Mouse (Mus musculus): ENCODE measurements around the gene Tpcn1. TPM values are rescaled to one million over a fixed set of nuclear protein-coding genes. Genes with fewer than 3 reads are reported as not detected.

Tpcn1 gene
- polyA plus RNA-seq, 1 experiment from 2014 or later, result 29.7 TPM

DNA sequence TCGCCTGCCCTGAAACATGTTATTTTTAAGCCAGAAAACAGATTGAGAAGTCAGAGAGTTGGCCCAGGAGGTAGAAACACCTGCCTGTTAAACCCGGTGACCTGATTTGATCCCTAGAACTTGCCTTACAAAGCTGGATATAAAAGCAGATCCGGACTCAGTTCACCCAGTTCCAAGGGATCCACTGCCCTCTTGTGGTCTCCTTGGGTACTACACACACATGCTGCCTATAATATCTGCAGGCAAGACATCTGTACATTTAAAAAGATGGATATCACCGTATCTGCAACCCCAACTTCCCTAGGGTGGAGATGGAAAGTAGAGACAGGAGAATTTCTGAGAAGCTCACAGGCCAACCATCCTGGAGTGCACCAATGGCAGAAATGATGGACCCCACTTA, 27.4 kb upstream of the Tpcn1 start:
- no peak overlapping the region for H3K27ac ChIP-seq (ENCODE audit: low read depth, low read length)
- no peaks in the 10 kb centered on the region for H3K27me3 ChIP-seq (replicated peaks; ENCODE audit: control insufficient read depth, insufficient read depth, low read length)
- H3K4me1 ChIP-seq (replicated peaks; ENCODE audit: control insufficient read depth, insufficient read depth, low read length), result peaks cover 10% of the 10 kb centered on the region
- peaks cover 4% of the 10 kb centered on the region; the same call in 1 of the 2 replicates for H3K9me3 ChIP-seq (ENCODE audit: control insufficient read depth, low read length)
- H3K9ac ChIP-seq (ENCODE audit: low read depth, low read length), result no peak overlapping the region
- no peak overlapping the region for H3K4me2 ChIP-seq
- DNase-seq (ENCODE audit: low spot score) (no peak), ATAC-seq (replicated peaks; ENCODE audit: low FRiP score) (no peak)
- 96% methylated on average over 4 of the region's 4 CpGs for WGBS
- no peak overlapping the region for H3K4me3 ChIP-seq (ENCODE audit: low read depth, low read length)
- peaks cover 47% of the 10 kb centered on the region for H3K36me3 ChIP-seq (ENCODE audit: control insufficient read depth, insufficient read depth, low read length)

DNA sequence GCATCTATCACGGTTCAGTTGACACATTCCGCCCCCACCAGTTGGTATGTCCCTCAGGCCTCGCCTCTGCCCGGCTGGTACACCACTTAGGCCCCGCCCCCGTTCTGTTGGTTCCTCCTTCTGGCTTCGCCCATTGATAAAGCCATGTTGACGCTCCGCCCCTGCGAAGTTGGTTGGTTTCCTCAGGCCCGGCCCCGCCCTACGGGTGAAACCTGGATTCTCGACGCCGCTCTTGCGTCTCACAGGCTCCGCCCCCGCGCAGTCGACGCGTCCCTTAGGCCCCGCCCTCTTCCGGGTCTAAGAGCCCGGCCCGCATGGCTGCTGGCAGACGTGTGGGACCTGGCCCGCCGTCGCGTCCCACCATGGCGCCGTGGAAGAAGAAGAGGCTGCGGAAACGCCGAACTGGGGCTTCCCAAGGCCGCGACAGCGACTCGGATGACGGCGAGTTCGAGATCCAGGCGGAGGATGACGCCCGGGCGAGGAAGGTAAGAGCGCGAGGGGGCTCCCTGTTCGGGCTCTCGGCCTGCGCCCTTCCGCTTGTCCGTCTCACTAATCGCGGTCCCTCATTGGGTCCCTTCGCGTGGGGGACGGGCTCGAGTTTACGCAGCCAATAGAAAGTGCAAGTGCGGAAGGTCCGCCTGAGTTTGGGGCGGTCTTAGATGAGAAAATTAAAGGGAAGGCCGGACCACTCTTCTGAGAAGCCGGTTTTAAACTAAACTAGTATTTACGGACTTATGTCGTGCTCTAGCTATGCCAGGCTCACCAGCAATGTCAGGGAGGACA, 24.5 kb upstream of the Tpcn1 start:
- DNase-seq (ENCODE audit: low spot score), result peak; percentile 99
- ATAC-seq (replicated peaks; ENCODE audit: low FRiP score), result peak; percentile 89
- under 1% methylated on average over 69 of the region's 69 CpGs for WGBS
- H3K4me2 ChIP-seq, result peak overlapping the region; percentile 86
- peak overlapping the region; percentile 79 for H3K9ac ChIP-seq (ENCODE audit: low read depth, low read length)
- H3K36me3 ChIP-seq (ENCODE audit: control insufficient read depth, insufficient read depth, low read length), result peaks cover 28% of the 10 kb centered on the region; the same call in 1 of the 2 replicates
- peaks cover 10% of the 10 kb centered on the region for H3K4me1 ChIP-seq (replicated peaks; ENCODE audit: control insufficient read depth, insufficient read depth, low read length)
- peak overlapping the region; percentile 10; the same call in 1 of the 2 replicates for H3K27ac ChIP-seq (ENCODE audit: low read depth, low read length)
- H3K27me3 ChIP-seq (replicated peaks; ENCODE audit: control insufficient read depth, insufficient read depth, low read length), result no peaks in the 10 kb centered on the region
- H3K4me3 ChIP-seq (ENCODE audit: low read depth, low read length), result peak overlapping the region; percentile 82
- peaks cover 4% of the 10 kb centered on the region; the same call in 1 of the 2 replicates for H3K9me3 ChIP-seq (ENCODE audit: control insufficient read depth, low read length)

DNA sequence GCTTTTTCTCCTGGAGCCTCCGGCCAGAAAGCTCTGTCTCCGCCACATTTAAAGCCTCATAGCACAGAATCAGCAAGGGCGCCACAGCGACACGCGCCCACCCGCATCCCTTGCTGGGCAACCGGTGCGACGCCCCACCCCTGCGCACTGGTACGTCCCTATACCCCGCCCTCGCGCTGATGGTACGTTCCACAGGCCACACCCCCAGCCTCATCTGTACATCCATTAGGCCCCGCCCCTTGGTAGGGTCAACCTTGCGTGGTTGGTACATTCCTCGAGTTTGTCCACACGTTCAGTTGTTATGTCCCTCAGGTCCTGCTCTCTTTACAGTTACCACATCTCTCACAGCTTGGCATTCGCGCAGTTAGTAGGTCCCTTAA, 24.0 kb upstream of the Tpcn1 start, which contains the start of the genes Rita1 and Ddx54:
Gene Rita1, minus strand, starts transcription at position 148 of the 380 bp plus-strand sequence.
Gene Ddx54, plus strand, starts transcription at position 298 of the 380 bp plus-strand sequence.
- ATAC-seq (replicated peaks; ENCODE audit: low FRiP score) (peak; percentile 81), DNase-seq (ENCODE audit: low spot score) (peak; percentile 98)
- Histone ChIP-seq H3K9me3 (ENCODE audit: control insufficient read depth, low read length) (peaks cover 4% of the 10 kb centered on the region; the same call in 1 of the 2 replicates), H3K4me3 (ENCODE audit: low read depth, low read length) (peak within 1 kb of the TSS; percentile 82), H3K36me3 (ENCODE audit: control insufficient read depth, insufficient read depth, low read length) (peaks cover 24% of the 10 kb centered on the region; the same call in 1 of the 2 replicates), H3K27me3 (replicated peaks; ENCODE audit: control insufficient read depth, insufficient read depth, low read length) (no peaks in the 10 kb centered on the region), H3K4me2 (peak within 1 kb of the TSS; percentile 86), H3K4me1 (replicated peaks; ENCODE audit: control insufficient read depth, insufficient read depth, low read length) (peaks cover 10% of the 10 kb centered on the region), H3K27ac (ENCODE audit: low read depth, low read length) (peak within 1 kb of the TSS; percentile 10), H3K9ac (ENCODE audit: low read depth, low read length) (peak within 1 kb of the TSS; percentile 79)
- under 1% methylated on average over 22 of the region's 22 CpGs for WGBS

DNA sequence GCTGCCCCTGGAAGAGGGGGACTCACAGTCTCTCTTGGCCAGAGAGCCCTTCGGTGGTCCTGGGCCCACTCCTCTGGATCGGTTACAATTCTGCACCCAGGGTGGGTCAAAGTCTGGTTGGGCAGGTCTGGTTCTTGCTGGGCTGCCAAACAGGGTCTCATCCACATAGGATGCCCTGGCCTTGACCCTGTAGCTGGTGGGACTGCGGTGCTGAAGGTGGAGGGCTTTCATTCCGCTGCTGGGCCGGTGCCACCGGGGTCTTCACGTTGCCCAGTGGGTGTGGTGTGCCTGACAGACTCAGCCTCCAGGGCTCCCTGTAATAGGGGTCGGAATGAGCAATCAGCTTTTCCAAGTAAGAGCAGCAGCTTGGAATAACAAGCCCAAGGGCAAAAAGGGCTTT, 22.9 kb upstream of the Tpcn1 start:
- Histone ChIP-seq H3K9ac (ENCODE audit: low read depth, low read length) (peak overlapping the region; percentile 79), H3K36me3 (ENCODE audit: control insufficient read depth, insufficient read depth, low read length) (peaks cover 17% of the 10 kb centered on the region; the same call in 1 of the 2 replicates), H3K27me3 (replicated peaks; ENCODE audit: control insufficient read depth, insufficient read depth, low read length) (no peaks in the 10 kb centered on the region), H3K9me3 (ENCODE audit: control insufficient read depth, low read length) (peaks cover 4% of the 10 kb centered on the region; the same call in 1 of the 2 replicates), H3K27ac (ENCODE audit: low read depth, low read length) (no peak overlapping the region), H3K4me3 (ENCODE audit: low read depth, low read length) (peak overlapping the region; percentile 82), H3K4me2 (peak overlapping the region; percentile 73), H3K4me1 (replicated peaks; ENCODE audit: control insufficient read depth, insufficient read depth, low read length) (peaks cover 15% of the 10 kb centered on the region)
- ATAC-seq (replicated peaks; ENCODE audit: low FRiP score) (no peak), DNase-seq (ENCODE audit: low spot score) (no peak)
- 68% methylated on average over 8 of the region's 8 CpGs for WGBS

DNA sequence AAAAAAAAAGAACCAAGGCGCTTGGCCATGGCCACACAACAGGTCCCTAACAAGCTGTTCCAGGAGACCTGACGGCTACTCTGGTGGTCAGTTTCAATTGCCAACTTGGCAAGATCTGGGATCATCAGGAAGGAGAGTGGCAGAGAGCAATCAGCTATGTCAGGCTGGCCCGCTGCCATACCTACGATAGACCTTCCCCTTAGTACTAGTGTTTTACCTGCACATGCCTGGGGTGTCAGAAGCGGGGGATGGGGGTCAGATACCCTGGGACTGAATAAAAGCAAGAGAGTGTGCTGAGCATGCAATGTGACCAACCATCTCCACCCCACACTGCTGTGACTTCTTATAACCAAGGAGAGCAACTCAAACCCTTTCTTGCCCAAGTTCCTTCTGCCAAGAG, 22.4 kb upstream of the Tpcn1 start:
- DNase-seq (ENCODE audit: low spot score) (no peak), ATAC-seq (replicated peaks; ENCODE audit: low FRiP score) (no peak)
- 89% methylated on average over 5 of the region's 5 CpGs for whole genome bisulfite sequencing
- no peak overlapping the region for H3K27ac ChIP-seq (ENCODE audit: low read depth, low read length)
- peak overlapping the region; percentile 82 for H3K4me3 ChIP-seq (ENCODE audit: low read depth, low read length)
- H3K4me1 ChIP-seq (replicated peaks; ENCODE audit: control insufficient read depth, insufficient read depth, low read length), result peaks cover 15% of the 10 kb centered on the region
- peaks cover 3% of the 10 kb centered on the region; the same call in 1 of the 2 replicates for H3K9me3 ChIP-seq (ENCODE audit: control insufficient read depth, low read length)
- H3K4me2 ChIP-seq, result peak overlapping the region; percentile 73
- H3K27me3 ChIP-seq (replicated peaks; ENCODE audit: control insufficient read depth, insufficient read depth, low read length), result no peaks in the 10 kb centered on the region
- no peak overlapping the region for H3K9ac ChIP-seq (ENCODE audit: low read depth, low read length)
- H3K36me3 ChIP-seq (ENCODE audit: control insufficient read depth, insufficient read depth, low read length), result peaks cover 12% of the 10 kb centered on the region; the same call in 1 of the 2 replicates

DNA sequence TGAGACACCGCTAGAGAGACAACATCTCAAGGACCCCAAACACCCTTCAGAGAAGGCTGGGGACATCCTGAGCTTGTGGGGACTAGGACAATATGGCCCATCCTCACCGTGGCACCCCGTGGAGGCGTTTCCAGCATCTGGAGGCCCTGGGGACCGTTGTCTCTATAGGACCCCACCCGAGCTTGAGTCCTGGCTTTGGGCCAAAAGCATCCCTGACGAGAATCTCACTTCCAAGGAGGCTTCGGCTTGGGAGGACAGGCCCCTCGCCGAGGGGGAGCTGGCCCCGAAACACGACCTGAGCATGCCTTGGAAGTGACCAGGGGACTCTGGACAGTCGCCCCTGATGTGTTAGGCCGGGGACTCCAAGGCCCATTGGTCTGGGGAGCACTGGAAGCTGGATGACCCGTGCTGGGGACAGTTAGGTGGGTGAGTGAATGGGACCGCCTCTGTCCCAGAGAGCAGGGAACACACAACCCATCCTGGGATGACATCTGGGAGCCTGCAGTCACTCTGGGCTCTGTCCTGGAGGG, 20.8 kb upstream of the Tpcn1 start:
- Histone ChIP-seq H3K27me3 (replicated peaks; ENCODE audit: control insufficient read depth, insufficient read depth, low read length) (no peaks in the 10 kb centered on the region), H3K4me1 (replicated peaks; ENCODE audit: control insufficient read depth, insufficient read depth, low read length) (peaks cover 20% of the 10 kb centered on the region), H3K4me2 (no peak overlapping the region), H3K27ac (ENCODE audit: low read depth, low read length) (no peak overlapping the region), H3K36me3 (ENCODE audit: control insufficient read depth, insufficient read depth, low read length) (peaks cover 3% of the 10 kb centered on the region; the same call in 1 of the 2 replicates), H3K4me3 (ENCODE audit: low read depth, low read length) (no peak overlapping the region), H3K9ac (ENCODE audit: low read depth, low read length) (no peak overlapping the region), H3K9me3 (ENCODE audit: control insufficient read depth, low read length) (no peaks in the 10 kb centered on the region)
- DNase-seq (ENCODE audit: low spot score) (no peak), ATAC-seq (replicated peaks; ENCODE audit: low FRiP score) (no peak)
- 91% methylated on average over 16 of the region's 16 CpGs for WGBS

DNA sequence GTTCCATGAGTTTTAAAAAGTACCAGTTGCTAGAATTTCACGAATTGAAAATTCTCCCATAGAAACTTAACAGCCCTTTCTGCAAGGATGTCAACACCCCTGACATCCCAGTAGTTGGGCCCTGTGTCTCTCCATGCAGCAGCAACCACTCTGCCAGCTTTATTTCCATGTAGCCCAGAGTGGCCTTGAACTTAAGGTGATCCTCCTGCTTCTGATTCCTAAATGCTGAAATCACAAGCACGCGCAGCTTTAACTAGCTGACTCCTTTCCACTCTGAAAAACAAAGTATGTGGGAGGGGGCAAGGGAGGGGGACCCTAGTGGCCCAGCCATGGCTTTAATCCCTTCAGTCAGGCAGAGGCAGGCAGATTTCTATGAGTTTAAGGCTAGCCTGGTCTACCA, 18.9 kb upstream of the Tpcn1 start:
- WGBS, result 70% methylated on average over 3 of the region's 3 CpGs
- Histone ChIP-seq H3K4me1 (replicated peaks; ENCODE audit: control insufficient read depth, insufficient read depth, low read length) (peaks cover 16% of the 10 kb centered on the region), H3K4me3 (ENCODE audit: low read depth, low read length) (no peak overlapping the region), H3K9ac (ENCODE audit: low read depth, low read length) (no peak overlapping the region), H3K9me3 (ENCODE audit: control insufficient read depth, low read length) (no peaks in the 10 kb centered on the region), H3K4me2 (no peak overlapping the region), H3K27me3 (replicated peaks; ENCODE audit: control insufficient read depth, insufficient read depth, low read length) (no peaks in the 10 kb centered on the region), H3K27ac (ENCODE audit: low read depth, low read length) (no peak overlapping the region), H3K36me3 (ENCODE audit: control insufficient read depth, insufficient read depth, low read length) (peaks cover 3% of the 10 kb centered on the region; the same call in 1 of the 2 replicates)
- no peak for DNase-seq (ENCODE audit: low spot score)
- ATAC-seq (replicated peaks; ENCODE audit: low FRiP score), result no peak

DNA sequence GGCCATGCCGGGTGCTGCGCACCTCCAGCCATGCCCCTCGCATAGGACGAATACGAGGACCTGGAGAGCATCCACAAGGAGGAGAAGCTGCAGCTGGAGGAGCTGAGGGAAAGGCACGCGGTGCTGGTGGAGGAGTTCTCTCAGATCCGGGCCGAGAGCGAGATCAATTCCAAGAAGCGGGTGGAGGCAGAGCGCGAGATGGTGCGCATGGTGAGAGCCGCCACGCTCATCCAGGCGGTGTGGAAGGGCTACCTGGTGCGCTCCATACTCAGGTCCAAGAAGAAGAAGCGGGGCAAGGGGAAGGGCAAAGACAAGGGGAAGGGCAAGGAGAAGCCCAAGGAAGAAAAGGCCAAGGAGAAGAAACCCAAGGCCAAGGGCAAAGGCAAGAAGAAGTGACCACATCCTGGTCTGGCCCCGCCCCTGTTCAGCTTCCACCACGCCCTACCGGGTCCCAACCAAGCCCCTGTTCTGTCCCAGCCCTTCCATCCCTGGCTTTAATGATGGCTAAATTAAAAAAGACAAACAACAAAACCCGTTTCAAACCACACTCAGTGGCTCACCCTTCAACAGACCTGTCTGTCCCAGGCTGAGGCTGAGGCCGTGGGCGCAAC, 18.2 kb upstream of the Tpcn1 start:
- H3K9ac ChIP-seq (ENCODE audit: low read depth, low read length), result no peak overlapping the region
- H3K4me1 ChIP-seq (replicated peaks; ENCODE audit: control insufficient read depth, insufficient read depth, low read length), result peaks cover 17% of the 10 kb centered on the region
- no peaks in the 10 kb centered on the region for H3K27me3 ChIP-seq (replicated peaks; ENCODE audit: control insufficient read depth, insufficient read depth, low read length)
- ATAC-seq (replicated peaks; ENCODE audit: low FRiP score) (no peak), DNase-seq (ENCODE audit: low spot score) (no peak)
- 0 out of 2 replicates have a peak overlapping the region, but pooled peaks have one; percentile 20 for H3K4me2 ChIP-seq
- no peak overlapping the region for H3K27ac ChIP-seq (ENCODE audit: low read depth, low read length)
- H3K36me3 ChIP-seq (ENCODE audit: control insufficient read depth, insufficient read depth, low read length), result peaks cover 3% of the 10 kb centered on the region; the same call in 1 of the 2 replicates
- no peaks in the 10 kb centered on the region for H3K9me3 ChIP-seq (ENCODE audit: control insufficient read depth, low read length)
- WGBS, result 66% methylated on average over 25 of the region's 25 CpGs
- no peak overlapping the region for H3K4me3 ChIP-seq (ENCODE audit: low read depth, low read length)
